Mouse (Mus musculus) liver, postnatal 0 days (tissue): ENCODE results near the gene Jade1.

Experiments used
- CTCF ChIP-seq: sonication (generic); IDR thresholded peaks from 2 replicates; pipeline ENCODE4 v1.5.1; 2016; ENCODE audit warnings: antibody characterized with exemption, low read depth
- EP300 ChIP-seq: IDR thresholded peaks from 2 replicates; pipeline ENCODE4 v1.6.1; 2016; ENCODE audit warnings: antibody characterized with exemption, low read depth, mild to moderate bottlenecking

- TF ChIP-seq CTCF, result no peak
- TF ChIP-seq EP300, result no peak
Observed at GRCm38 (mm10) chr3:41575971-41576370, 20.4 kb downstream of the Jade1 start.
